Comparison of ENCODE assay signal across 19 mouse cellular contexts in the genomic region with DNA sequence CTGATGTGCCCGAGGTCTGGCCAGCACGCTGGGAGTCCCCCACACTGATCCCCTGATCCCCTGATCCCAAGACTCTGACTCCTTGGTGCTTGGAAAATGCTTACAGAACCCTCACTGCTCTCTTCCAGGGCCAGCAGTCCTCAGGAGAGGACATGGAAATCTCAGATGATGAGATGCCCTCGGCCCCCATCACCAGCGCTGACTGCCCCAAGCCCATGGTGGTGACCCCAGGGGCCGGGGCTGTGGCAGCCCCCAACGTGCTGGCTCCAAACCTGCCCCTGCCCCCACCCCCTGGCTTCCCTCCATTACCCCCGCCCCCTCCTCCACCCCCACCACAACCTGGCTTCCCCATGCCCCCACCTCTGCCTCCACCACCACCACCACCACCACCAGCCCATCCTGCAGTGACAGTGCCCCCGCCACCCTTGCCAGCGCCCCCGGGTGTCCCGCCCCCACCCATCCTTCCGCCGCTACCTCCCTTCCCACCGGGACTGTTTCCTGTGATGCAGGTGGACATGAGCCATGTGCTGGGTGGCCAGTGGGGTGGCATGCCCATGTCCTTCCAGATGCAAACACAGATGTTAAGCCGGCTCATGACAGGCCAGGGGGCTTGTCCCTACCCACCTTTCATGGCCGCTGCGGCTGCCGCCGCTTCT. TPM values are rescaled to one million over a fixed set of nuclear protein-coding genes. Genes with fewer than 3 reads are reported as not detected.
A peak's percentile ranks its signal among the peaks of the same experiment; 100 is the strongest.
DNase-seq lines count a peak whose midpoint lies in the region; ATAC-seq and TF ChIP-seq lines count a peak whose summit lies in the region.
"Had no signal": no experiment of that assay in that cellular context is flagged by ENCODE, and none has a peak within 500 bp of the region (broad histone marks: within the 10 kb centered on the region; RNA-seq: fewer than 3 reads in every experiment).

No protein-coding gene starts in this region.

- intact Hi-C loops in gastrocnemius, postnatal 36 days (cut with DNase I): loop anchor here (2.0 to 5.0 kb wide), 2 partner anchors 35 to 85 kb away; no protein-coding TSS in a partner anchor

- no peak for DNase-seq in spleen, adult 2 months (ENCODE audit: low read depth in 1 of 2, low spot score in 2 of 2)
- DNase-seq in spleen, adult 18-20 months: no peak
- no peak for DNase-seq in gastrocnemius, postnatal 36 days
- DNase-seq in layer of hippocampus, postnatal 10 days (ENCODE audit: low spot score in 2 of 2): no peak
- DNase-seq: adrenal gland, adult 8-10 months; gastrocnemius, postnatal 14 days; right cerebral cortex, postnatal 14 days had no signal

- WGBS in intestine, postnatal 0 days: 93% methylated on average over 19 of the region's 19 CpGs
- 93% methylated on average over 19 of the region's 19 CpGs for WGBS in intestine, embryonic 15.5 days
- WGBS in spleen, adult 2 months: 88% methylated on average over 19 of the region's 19 CpGs
- WGBS in embryonic facial prominence, embryonic 13.5 days: 94% methylated on average over 19 of the region's 19 CpGs

- no peak overlapping the region for H3K27ac ChIP-seq in intestine, postnatal 0 days (ENCODE audit: low read depth, low read length)
- no peak overlapping the region for H3K27ac ChIP-seq in intestine, embryonic 15.5 days
- peak overlapping the region; percentile 58 for H3K27ac ChIP-seq in spleen, adult 2 months (ENCODE audit: insufficient read depth, low read length)
- 0 out of 2 replicates have a peak overlapping the region, but pooled peaks have one; percentile 39 for H3K27ac ChIP-seq in embryonic facial prominence, embryonic 13.5 days
- H3K27ac ChIP-seq: heart, embryonic 13.5 days; liver, embryonic 14.5 days had no signal

- peaks cover 70% of the 10 kb centered on the region for H3K36me3 ChIP-seq in intestine, postnatal 0 days (ENCODE audit: control insufficient read depth, insufficient read depth)
- H3K36me3 ChIP-seq in intestine, embryonic 15.5 days: peaks cover 53% of the 10 kb centered on the region
- H3K36me3 ChIP-seq in spleen, adult 2 months (ENCODE audit: control insufficient read depth, insufficient read depth, low read length): peaks cover 33% of the 10 kb centered on the region
- H3K36me3 ChIP-seq in embryonic facial prominence, embryonic 13.5 days: peaks cover 81% of the 10 kb centered on the region

- H3K4me1 ChIP-seq in intestine, postnatal 0 days (replicated peaks; ENCODE audit: control insufficient read depth, insufficient read depth, low read length): peaks cover 14% of the 10 kb centered on the region; the same call in 1 of the 2 replicates
- peaks cover 31% of the 10 kb centered on the region for H3K4me1 ChIP-seq in intestine, embryonic 15.5 days (replicated peaks)
- peaks cover 20% of the 10 kb centered on the region; the same call in 1 of the 2 replicates for H3K4me1 ChIP-seq in spleen, adult 2 months (ENCODE audit: control insufficient read depth, insufficient read depth, insufficient read length)
- H3K4me1 ChIP-seq in embryonic facial prominence, embryonic 13.5 days: peaks cover 38% of the 10 kb centered on the region

- no peak overlapping the region for H3K4me3 ChIP-seq in intestine, postnatal 0 days (ENCODE audit: low read depth, low read length)
- H3K4me3 ChIP-seq in intestine, embryonic 15.5 days (replicated peaks): no peak overlapping the region
- no peak overlapping the region for H3K4me3 ChIP-seq in spleen, adult 2 months (ENCODE audit: extremely low read depth, insufficient read depth, insufficient read length)
- H3K4me3 ChIP-seq in embryonic facial prominence, embryonic 13.5 days: no peak overlapping the region
- H3K4me3 ChIP-seq: myocyte had no signal

- no peak for ATAC-seq in intestine, postnatal 0 days
- no peak for ATAC-seq in intestine, embryonic 15.5 days
- no peak for ATAC-seq in embryonic facial prominence, embryonic 13.5 days (ENCODE audit: insufficient number of reproducible peaks, insufficient read depth, low FRiP score, low TSS enrichment, low read depth)

- H3K27me3 ChIP-seq in intestine, postnatal 0 days (replicated peaks; ENCODE audit: control insufficient read depth, insufficient read depth, low read length): no peaks in the 10 kb centered on the region
- H3K27me3 ChIP-seq in intestine, embryonic 15.5 days (replicated peaks): no peaks in the 10 kb centered on the region
- no peaks in the 10 kb centered on the region for H3K27me3 ChIP-seq in spleen, adult 2 months (ENCODE audit: control insufficient read depth, insufficient read depth, low read length)
- H3K27me3 ChIP-seq in embryonic facial prominence, embryonic 13.5 days: no peaks in the 10 kb centered on the region
- H3K27me3 ChIP-seq: heart, embryonic 13.5 days; hindbrain, embryonic 12.5 days had no signal

- no peaks in the 10 kb centered on the region for H3K9me3 ChIP-seq in intestine, postnatal 0 days (ENCODE audit: control insufficient read depth)
- no peaks in the 10 kb centered on the region for H3K9me3 ChIP-seq in intestine, embryonic 15.5 days
- no peaks in the 10 kb centered on the region for H3K9me3 ChIP-seq in embryonic facial prominence, embryonic 13.5 days
- H3K9me3 ChIP-seq: heart, embryonic 13.5 days; hindbrain, embryonic 12.5 days had no signal

- no peak for TF ChIP-seq CTCF in intestine, postnatal 0 days (IDR thresholded peaks at IDR 0.05; ENCODE audit: low read depth)
- no peak for TF ChIP-seq CTCF in spleen, adult 2 months (IDR thresholded peaks at IDR 0.05; ENCODE audit: extremely low read depth, insufficient read depth, insufficient read length, insufficient replicate concordance)

- H3K9ac ChIP-seq in intestine, postnatal 0 days (ENCODE audit: low read depth, low read length): no peak overlapping the region
- no peak overlapping the region for H3K9ac ChIP-seq in intestine, embryonic 15.5 days
- no peak overlapping the region for H3K9ac ChIP-seq in embryonic facial prominence, embryonic 13.5 days

- no peak for TF ChIP-seq POLR2A in spleen, adult 2 months (IDR thresholded peaks at IDR 0.05; ENCODE audit: low read depth, low read length)

- H3K4me2 ChIP-seq in intestine, postnatal 0 days (replicated peaks; ENCODE audit: low read depth): 0 out of 2 replicates have a peak overlapping the region, but pooled peaks have one; percentile 66
- H3K4me2 ChIP-seq in intestine, embryonic 15.5 days (replicated peaks): no peak overlapping the region
- no peak overlapping the region for H3K4me2 ChIP-seq in embryonic facial prominence, embryonic 13.5 days

RNA-seq across cellular contexts. Expression of a gene that starts 9.8 kb away (rescaled TPM):
- 5.4 and 6.7 TPM in 2 replicates for polyA plus RNA-seq in intestine, postnatal 0 days (2015; fragmentation: Nextera tagmentation; extraction: Ambion mirVana)
- polyA plus RNA-seq in intestine, embryonic 15.5 days (2015; fragmentation: Nextera tagmentation; extraction: Ambion mirVana): 7.6 and 8.4 TPM in 2 replicates
- polyA plus RNA-seq in spleen, adult 2 months (2012; rRNA removed): 20.5 and 23.2 TPM in 2 replicates
- polyA plus RNA-seq in embryonic facial prominence, embryonic 13.5 days (2015; fragmentation: Nextera tagmentation; extraction: Ambion mirVana): 12.3 and 13.0 TPM in 2 replicates
- 10 to 100 TPM in 1 of 2 experiments, 1 to 10 TPM in 1; 7.7 to 13.0 TPM for total RNA-seq in gastrocnemius, postnatal 36 days (2021)
- total RNA-seq in layer of hippocampus, postnatal 10 days (2021): 10 to 100 TPM; 31.7 to 35.0 TPM

RNA-seq across cellular contexts. Expression of a gene that starts 17.4 kb away (rescaled TPM):
- polyA plus RNA-seq in intestine, postnatal 0 days (2015; fragmentation: Nextera tagmentation; extraction: Ambion mirVana): 50.9 and 57.5 TPM in 2 replicates
- polyA plus RNA-seq in intestine, embryonic 15.5 days (2015; fragmentation: Nextera tagmentation; extraction: Ambion mirVana): 68.5 and 69.1 TPM in 2 replicates
- polyA plus RNA-seq in spleen, adult 2 months (2012; rRNA removed): 13.3 and 19.5 TPM in 2 replicates
- polyA plus RNA-seq in embryonic facial prominence, embryonic 13.5 days (2015; fragmentation: Nextera tagmentation; extraction: Ambion mirVana): 95.3 and 107 TPM in 2 replicates
- 10 to 100 TPM; 13.0 to 15.7 TPM for total RNA-seq in gastrocnemius, postnatal 36 days (2021)
- 10 to 100 TPM; 31.4 to 39.8 TPM for total RNA-seq in layer of hippocampus, postnatal 10 days (2021)

RNA-seq across cellular contexts. Expression of a gene that starts 19.3 kb away (rescaled TPM):
- 17.0 TPM in 2 replicates for polyA plus RNA-seq in intestine, postnatal 0 days (2015; fragmentation: Nextera tagmentation; extraction: Ambion mirVana)
- polyA plus RNA-seq in intestine, embryonic 15.5 days (2015; fragmentation: Nextera tagmentation; extraction: Ambion mirVana): 1.7 and 2.3 TPM in 2 replicates
- polyA plus RNA-seq in spleen, adult 2 months (2012; rRNA removed): 70.7 and 72.5 TPM in 2 replicates
- polyA plus RNA-seq in embryonic facial prominence, embryonic 13.5 days (2015; fragmentation: Nextera tagmentation; extraction: Ambion mirVana): 5.6 and 6.6 TPM in 2 replicates
- under 1 TPM; 0.15 to 0.38 TPM for total RNA-seq in gastrocnemius, postnatal 36 days (2021)
- 10 to 100 TPM; 40.9 to 46.6 TPM for total RNA-seq in layer of hippocampus, postnatal 10 days (2021)

RNA-seq across cellular contexts. Expression of a gene that starts 30.7 kb away (rescaled TPM):
- 3.9 and 4.7 TPM in 2 replicates for polyA plus RNA-seq in intestine, postnatal 0 days (2015; fragmentation: Nextera tagmentation; extraction: Ambion mirVana)
- 4.7 and 6.8 TPM in 2 replicates for polyA plus RNA-seq in intestine, embryonic 15.5 days (2015; fragmentation: Nextera tagmentation; extraction: Ambion mirVana)
- 0.19 and 0.37 TPM in 2 replicates for polyA plus RNA-seq in spleen, adult 2 months (2012; rRNA removed)
- polyA plus RNA-seq in embryonic facial prominence, embryonic 13.5 days (2015; fragmentation: Nextera tagmentation; extraction: Ambion mirVana): 0.65 TPM in 1 of 2 replicates, not detected in the other
- under 1 TPM in 1 of 2 experiments, not detected in 1; 0.79 TPM for total RNA-seq in gastrocnemius, postnatal 36 days (2021)
- total RNA-seq in layer of hippocampus, postnatal 10 days (2021): under 1 TPM in 1 of 2 experiments, not detected in 1; 0.55 TPM
- total RNA-seq: common myeloid progenitor, adult 5-6 weeks; gastrocnemius, postnatal 14 days; layer of hippocampus, adult 8-10 months had no signal
- polyA plus RNA-seq: forebrain, embryonic 16.5 days; hindbrain, embryonic 12.5 days; kidney, embryonic 14.5 days; myocyte; thymus, postnatal 0 days had no signal

Comparison
In these comparisons a context has a peak if more than half of its experiments do, and no peak if none do; other contexts are left out.
1. H3K27ac ChIP-seq: peak in spleen, adult 2 months (single experiment) and embryonic facial prominence, embryonic 13.5 days (single experiment); none in intestine, postnatal 0 days (single experiment) and intestine, embryonic 15.5 days (single experiment).